Mouse (Mus musculus) CD4-positive, CD25-positive, alpha-beta regulatory T cell, adult 4 months (primary cell): Measurements from ENCODE around the gene Paics. TPM values are rescaled to one million over a fixed set of nuclear protein-coding genes. Genes with fewer than 3 reads are reported as not detected.
"Not testable (repeated sequence)": the region's sequence is repeated elsewhere in the genome, so short reads cannot be mapped to it uniquely, and the experiment has no call there.

Experiments
- ATAC-seq: one replicate; pipeline ENCODE4 v1.8.0; 2017
- polyA plus RNA-seq, 2 experiments: library from polyadenylated mRNA; unstranded; fragments of 100-300 nt; shearing (Covaris generic); gene quantifications; one replicate each; pipeline ENCODE4 v1.2.1; 2017

Paics gene
- 100 to 1,000 TPM; 181 to 184 TPM for polyA plus RNA-seq

DNA sequence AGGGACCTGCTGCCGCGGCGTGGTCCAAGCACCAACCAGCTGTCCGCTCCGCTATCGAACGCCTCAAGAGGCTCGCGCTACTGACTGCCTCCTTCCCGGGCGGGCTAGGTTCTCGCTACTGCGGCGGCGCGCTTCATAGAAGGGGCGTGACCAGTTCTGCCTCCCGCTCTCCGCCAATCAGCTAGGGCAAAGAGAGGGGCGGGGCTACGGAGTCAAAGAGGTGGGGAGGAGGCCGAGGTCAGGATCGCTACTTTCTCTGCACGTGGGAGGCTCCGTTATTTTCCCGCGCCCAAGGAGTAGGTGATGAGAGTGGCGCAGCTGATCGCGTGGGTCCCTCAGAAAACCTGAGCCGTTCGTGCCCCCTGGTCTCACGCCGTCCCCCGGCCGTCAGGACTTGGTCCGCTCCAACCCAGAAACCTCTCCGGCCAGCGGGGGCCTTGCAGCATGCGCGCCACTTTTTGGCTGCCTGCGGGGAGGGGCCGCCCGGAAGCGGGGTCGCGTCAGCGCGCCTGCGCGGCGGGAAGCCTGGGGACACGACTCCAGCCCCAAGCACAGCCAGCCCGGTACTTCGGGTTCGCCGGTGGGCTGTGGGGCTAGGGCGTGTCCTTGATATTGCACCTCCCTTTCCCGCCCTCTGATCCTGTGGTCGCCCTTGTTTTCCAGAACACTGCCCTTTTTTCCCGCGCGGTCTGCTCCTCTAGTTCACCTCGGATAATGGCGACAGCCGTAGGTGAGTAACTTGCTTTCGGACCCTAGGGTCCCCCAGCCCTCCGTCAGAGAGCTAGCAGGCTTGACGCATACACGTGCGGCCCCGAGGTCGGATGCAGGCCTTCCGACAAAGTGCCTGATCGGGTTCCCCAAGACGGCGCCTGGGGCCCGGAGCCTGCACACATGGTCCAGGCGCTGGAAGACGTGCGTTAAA is at the start of gene Paics, which contains the start of gene Ppat:
TSS of gene Paics (plus strand) at position 202 of the 922 bp plus-strand sequence.
TSS of gene Ppat (minus strand) at position 473 of the 922 bp plus-strand sequence.
- ATAC-seq, result peak; percentile 89

DNA sequence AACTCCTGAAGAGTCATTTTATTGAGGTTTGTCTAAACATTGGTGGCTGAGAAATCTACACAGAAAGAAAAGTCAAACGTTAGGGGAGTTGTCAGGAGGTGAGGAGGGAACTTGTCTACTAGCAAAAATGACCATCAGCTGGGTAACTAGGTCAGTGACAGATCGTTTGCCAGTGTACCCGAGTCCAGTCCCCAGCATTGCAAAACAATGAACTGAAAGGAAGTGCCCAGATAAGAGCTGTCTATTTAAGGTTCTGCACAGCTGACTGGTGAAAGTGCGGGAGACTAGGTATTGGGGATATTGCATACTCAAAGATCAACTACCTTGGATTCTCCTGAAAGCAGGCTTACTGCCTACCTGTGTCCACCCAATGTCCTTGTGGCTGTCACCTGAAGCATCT is 49.0 kb upstream of the Paics start:
- no peak for ATAC-seq

DNA sequence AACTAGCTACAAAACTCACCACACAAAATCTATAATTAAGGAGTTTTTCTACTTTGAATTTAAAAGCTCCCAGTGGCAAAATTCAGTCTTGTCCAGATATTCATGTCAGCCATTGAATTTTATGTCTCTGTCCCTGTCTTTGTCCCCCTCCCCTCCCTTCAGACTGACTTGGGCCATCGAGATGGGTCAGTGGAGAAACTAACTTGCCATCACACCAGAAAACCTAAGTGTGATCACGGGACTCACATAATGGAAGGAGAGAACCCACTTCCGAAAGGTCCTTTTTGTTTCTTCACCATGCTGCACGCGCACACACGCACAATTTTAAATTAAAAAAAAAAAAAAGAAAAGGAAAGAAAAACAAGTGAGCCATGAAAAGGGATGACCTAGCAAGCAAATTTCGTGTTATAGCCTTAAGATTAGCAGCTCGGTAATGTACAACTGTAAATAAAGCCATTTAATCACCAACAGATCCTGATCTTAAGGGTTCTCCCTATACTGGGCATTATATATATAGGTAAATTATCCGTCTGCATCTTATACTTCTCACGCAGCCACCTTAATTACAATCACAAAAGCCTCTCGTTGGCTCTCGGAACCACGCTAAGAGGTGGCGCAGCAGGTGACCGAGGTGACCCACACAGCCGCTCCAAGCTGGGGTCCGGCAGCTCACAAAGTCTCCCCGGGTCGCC is 46.2 kb upstream of the Paics start:
- ATAC-seq, result peak; percentile 37

DNA sequence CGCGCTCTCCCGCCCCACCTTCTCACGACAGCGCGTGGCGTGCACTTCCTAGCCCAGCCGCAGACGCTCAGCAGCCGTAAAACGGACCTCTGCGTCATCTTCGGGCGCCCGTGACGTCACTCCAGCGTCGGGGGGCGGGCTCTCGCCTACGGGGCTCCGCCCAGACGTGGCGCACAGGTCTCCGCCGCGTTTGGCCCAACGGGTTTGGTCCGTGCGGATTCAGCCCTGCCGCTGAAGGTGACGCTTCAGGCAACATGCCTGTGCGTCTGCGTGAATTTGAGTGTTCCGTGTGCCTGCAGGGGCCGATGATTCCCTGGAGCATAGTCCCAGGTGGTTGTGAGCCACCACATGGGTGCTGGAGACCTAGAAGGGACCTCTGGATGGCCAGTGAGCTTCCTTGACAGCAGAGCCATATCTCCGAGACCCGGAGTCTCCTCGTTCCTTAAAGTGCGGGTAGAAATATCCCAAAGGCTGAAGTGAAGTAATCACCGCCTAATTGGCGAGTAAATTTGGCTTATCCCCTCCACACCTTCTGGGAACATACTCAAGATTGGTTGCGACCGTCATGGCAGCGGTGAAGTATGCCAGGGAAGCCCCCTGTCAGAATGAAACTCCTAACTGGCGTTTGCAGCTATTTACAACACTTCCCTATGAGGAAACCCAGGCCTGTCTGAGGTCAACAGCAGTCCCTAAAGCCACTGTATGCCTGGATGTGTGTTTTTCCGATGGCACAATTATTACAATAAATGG is 45.5 kb upstream of the Paics start, which contains the start of gene Aasdh:
TSS of gene Aasdh (minus strand) at position 110 of the 750 bp plus-strand sequence.
- peak; percentile 92 for ATAC-seq

DNA sequence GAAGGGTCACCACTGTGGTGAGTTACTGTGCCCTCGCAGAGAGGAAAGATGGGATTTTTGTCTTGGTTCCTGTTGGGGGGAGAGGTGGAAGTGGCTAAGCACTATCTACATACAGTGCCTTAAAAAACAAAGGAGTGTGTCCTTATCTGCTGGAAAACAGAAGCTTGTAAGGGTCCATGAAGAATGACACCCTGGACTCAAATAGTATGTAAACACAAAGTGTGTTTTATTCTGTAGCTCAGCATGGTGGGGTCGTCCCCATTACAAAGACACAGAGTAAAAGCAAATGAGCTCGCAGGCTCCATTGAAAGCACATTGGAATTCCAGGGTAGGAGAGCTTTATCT is 45.0 kb upstream of the Paics start:
- no peak for ATAC-seq

DNA sequence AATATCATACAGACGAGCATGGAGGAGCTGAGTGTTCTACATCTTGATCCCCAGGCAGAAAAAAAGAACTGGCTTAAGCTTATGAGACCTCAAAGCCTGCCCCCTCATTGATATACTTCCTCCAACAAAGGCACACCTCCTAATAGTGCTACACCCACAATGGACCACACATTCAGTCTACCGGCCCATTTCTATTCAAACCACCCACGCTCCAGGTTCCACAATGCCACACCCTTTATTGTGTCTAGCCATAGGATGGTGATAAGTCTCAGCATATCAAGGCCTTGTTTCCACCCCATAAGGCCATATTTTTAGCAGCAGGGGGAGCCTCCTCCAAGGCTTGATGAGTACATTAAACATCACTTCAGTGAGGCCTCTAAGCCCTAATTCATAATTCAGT is 40.3 kb upstream of the Paics start:
- no peak for ATAC-seq

DNA sequence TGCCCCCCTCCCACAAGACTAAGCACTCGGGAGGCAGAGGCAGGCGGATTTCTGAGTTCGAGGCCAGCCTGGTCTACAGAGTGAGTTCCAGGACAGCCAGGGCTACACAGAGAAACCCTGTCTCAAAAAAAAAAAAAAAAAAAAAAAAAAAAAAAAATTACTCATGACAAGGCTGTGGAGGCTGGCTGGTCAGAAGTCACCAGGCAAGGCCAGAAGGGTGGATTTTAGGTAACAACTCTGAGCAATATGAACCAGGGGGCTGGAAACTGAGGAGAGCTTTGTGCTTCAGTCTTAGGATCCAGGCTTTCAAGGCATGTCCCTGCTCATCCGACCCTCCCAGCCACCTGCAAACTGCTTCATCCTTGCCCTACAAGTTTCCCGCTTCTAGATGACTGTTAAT is 38.6 kb upstream of the Paics start:
- ATAC-seq, result not testable (repeated sequence)

DNA sequence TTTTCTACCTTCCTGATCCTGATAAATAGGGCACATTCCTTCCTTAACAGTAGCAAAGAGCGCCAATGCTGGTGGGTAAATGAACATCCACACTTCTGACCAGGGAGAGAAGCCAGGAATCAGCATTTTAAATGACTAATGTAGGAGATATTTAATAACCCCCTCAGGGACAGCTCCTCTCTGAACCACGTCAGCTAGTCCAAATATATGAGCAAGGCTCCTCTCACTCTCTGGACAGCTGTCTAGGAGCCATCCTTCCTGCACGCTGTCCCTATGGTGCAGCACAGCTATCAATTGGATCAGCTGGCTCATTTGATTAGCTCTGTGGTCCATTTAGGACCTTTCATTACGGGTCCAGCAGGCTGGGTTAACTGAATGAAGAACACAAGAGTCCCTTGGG is 28.3 kb upstream of the Paics start:
- no peak for ATAC-seq

DNA sequence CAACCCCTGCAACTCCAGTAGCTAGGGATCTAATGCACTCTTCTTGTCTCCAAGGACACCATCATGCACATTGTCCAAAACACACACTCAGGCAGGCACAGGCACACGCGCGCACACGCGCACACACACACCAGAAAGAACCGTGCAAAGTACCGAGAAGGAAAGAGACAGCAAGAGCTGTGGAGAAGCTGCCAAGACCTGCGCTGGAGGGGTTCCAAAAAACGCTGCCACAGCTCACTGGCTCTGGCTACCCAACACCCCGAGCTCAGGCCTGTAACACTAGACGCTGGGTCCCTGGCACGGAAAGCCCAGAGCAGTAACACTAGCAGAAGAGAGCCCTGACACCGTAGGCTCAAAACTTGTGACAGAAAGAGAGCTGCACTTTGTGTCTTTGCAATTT is 27.7 kb upstream of the Paics start:
- ATAC-seq, result no peak

DNA sequence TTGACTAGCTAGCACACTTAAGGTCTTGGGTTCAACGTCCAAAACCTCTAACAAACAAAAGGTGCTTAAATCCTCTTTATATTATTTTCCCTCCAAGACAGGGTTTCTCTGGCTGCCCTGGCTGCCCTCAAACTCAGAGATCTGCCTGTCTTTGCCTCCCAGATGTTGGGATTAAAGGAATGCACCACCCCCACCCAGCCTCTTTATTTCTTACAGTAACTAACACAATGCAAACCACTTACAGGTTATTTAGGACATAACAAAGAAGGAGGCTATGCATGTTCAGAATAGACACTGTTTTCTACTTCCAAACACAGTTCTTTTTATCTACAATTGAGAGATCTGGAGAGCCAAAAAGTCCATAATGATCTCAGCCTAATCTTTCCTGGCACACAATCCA is 26.8 kb upstream of the Paics start:
- no peak for ATAC-seq

DNA sequence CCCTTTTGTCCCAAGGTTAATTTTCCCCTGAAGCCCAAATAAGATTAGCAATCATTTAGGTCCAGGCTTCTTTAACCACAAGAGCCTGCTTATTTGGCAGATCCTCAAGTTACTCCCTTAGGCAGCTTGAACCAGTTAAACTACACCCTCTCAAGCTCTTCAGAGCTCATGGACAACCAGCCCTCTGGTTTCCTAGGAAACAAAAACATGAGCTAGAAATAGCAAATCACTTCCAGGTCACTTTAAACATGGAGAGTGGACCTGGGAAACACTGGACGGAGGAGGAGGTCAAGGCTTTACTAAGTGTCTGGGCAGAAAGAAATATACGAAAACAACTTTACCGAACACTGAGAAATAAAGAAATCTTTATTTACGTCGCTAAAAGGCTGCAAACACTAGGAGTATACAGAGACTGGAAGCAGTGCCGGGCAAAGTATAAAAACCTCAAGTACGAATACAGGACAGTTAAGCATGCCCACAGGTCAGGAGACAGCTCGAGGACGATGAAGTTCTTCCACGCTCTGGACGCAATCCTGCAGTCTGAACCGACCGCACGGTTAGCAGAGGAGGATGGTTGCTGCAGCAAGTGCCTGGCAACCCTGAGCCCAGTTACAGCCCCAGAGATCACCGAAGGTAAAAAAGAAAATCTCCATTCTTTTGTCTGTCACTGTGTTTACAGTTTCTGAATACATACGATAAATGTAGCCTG is 22.8 kb upstream of the Paics start:
- no peak for ATAC-seq

DNA sequence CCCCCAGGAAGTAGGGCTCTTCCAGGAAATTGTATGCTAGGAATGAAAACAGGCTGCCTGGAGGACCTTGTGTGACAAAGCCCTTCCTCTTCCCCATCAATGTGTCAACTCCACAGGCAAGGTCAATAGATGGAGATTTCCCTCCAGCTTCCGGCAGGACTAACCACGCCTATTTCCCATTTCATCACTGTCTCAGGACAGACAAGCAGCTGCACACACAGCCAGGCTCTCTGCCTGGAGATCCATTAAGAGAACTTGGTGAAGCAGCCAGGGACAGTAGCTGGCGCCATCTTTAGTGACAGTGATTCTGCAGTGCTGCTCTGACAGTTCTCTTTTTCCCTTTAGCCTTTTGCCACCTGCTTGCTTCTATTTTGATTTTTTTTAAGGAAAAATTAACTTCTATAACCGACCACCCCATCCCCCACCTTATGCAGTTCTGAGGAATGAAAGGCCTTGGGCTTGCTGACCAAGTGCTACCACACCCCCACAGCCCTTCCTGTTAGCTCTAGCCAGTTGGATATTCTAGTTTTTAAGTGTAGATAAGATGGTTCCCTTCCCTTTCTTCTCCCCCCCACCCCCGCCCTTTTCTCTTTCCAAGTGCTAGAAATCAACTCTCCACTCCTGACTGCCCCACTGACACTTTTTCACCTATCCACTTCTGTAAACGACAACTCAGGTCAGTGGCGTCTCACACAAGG is 21.8 kb upstream of the Paics start:
- no peak for ATAC-seq

DNA sequence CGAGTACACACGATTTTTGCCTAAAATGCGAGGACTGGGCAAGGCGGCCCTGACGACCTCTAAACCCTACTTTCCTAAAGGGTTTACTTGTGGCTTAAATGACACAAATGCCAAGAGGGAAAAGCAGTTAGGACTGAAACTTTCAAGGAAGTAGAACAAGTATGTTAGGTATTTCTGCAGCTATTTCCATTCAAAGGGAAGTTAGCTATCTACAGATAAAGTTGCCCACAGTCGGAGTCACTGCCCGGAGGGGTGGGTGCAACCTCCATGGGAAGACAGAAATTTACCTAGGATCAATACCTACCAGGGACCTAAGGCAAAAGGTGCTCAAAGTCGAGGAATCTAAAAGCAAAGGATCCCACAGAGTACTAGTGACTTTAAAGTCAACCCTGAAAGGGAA is 11.4 kb upstream of the Paics start:
- no peak for ATAC-seq

DNA sequence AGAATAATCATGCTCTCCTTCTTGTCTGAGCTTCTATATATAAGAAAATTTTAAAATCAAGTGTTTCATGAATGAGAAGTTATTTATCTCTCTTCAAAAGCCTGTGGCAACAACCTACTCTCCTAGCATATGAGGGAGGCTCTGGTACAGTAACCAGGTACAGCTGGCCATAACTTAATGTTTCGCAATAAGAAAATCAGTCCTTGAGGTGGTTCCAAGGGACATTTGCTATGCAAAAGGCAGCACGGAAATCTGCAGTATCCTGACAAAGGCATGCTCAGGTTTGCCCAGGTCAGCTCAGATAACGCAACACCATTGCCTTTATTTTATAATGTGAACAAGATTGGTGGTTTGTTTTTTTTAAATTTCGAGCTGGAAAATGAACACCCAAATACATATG is 9.1 kb upstream of the Paics start:
- no peak for ATAC-seq

DNA sequence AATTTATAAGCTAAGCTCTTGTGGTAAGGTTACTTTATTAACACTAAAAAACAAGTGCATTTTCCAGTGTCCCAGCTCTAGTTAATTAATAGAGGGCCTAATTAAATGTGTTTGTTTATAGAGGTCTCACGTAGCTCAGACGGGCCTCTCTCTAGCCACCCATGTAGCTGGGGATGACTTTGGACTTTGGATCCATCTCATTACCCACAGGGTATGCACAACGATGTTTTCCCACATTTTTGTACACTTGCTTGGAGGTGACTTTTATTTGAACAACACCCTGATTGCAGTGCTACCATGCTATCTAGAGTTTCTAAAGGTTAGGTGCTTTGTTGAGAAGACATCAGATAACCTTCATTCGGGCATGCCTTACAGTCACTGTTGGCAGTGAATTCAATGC is 8.6 kb upstream of the Paics start:
- ATAC-seq, result no peak

DNA sequence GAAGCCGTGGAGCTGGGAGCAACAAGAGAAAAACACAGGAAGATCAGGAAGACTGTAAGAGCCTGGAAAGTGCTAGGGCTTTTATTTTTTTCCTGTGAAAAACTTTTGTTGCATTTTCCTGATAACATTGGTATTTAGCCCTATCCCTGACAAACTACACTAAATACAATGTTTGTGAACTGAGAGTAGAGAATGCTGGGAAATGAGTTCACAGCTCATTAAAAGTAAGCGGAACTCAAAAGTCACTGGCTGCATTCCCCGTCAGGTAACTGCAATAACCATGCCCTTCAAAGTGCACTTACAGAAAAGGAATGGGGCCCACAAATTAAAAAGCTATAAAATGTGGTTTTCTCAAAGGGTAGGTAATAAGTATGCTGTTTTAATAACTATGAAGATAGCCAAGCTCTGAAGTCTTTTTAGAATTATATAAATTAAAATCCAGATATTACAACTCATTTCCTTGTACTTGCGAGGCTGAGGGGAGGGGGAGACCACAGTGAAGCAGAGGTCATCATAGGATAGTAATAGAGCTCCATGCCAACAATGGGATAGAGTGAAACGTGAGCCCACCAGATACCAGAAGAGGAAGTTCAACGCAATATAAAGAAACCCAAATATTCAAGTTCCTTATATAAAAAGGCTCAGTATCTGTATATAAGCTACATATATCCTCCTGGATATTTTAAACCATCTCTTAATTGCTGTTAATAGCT is 6.0 kb upstream of the Paics start:
- no peak for ATAC-seq

DNA sequence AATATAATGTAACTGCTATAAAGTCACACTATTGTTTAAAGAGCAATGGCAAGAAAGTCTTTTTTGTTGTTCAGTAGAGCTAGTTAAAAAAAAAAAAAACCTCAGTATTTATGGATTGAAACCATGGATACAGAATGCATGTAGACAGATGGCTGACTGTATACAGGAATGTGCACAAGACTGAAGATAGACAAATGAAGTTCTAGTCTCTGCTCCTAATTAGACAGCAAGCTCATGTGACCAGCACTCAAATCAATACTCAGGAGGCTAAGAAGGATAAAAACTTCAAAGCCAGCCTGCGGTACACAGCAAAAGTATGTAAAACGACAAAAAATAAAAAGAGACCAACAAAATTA is 5.5 kb upstream of the Paics start:
- ATAC-seq, result no peak

DNA sequence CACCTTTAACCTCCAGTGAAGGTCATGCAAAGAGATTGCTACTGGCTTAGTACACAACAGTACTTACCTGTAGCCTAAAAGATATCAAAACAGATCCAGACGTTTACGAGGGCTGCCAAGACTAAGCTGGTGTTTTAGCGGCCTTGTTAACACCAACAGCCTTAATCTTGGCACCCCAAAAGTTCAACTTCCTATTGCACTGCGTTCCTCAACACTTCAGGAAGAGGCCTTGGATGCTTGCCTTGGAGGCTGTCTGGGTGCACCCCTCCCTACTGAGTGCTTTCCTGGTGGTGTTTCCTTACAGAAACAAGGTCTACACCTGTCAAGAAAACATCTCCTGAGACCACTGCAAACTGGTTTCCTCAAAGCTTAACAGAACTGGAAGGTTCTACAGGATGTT is 4.0 kb upstream of the Paics start:
- no peak for ATAC-seq

DNA sequence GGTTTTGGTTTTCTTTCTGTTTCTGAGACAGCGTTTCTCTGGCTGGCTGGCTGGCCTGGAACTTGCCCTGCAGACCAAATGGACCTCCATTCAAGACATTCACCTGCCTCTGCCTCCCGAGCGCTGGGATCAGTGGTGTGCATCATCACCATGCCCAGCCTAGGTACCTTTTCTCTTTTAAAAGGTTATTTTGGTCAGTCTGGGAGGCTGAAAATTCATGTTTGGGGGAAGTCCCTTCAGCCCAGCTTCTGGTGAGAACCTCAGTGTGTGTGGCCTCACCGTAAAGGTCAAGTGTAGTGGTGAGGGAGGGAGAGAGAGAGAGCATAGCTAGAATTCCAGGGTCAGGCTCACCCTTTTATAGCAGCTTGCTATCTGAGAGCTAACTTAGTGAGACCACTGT is 3.3 kb upstream of the Paics start:
- no peak for ATAC-seq

DNA sequence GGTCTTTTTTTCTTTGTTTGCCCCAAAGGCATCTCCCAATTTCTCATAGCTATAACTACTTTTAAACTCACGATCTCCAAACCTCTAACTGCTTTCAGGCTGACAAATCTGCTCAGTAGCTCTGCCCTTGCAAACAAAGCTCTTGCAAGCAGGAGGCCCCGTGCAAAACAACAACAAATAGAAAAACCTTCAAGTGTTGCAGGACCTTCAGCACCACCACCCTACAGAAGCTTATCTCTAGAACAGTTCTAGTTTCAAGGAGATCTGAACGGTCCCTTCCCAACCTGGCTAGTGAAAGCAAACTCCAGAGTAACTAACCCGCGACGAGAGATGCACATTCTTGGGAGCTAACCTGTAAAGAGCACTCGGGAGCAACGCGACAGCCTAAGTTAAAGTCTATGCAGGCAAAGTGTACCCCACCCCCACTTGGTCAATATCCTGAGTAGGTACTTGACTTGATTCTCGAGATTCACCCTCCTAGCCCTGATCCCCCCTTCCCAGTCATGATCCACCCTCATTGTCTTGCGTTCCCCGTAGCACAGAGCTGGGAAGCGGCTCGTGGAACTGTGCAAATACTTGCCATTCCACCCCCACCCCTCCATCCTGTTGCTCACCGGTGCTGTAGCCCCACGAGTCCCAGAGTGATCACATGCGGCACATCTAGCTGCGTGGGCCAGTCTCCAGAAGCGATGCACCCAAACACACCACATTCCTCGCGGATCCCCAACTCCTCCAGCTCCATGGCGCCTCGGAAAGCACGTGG is 583 bp upstream of the Paics start:
- ATAC-seq, result peak; percentile 46
